Mouse (Mus musculus): Measurements from ENCODE around the gene Ubl5. TPM values are rescaled to one million over a fixed set of nuclear protein-coding genes. Genes with fewer than 3 reads are reported as not detected.
A peak's percentile ranks its signal among the peaks of the same experiment; 100 is the strongest.

The Ubl5 gene
- total and polyA plus RNA-seq, 2 experiments from 2014 or later: 238 to 389 TPM

DNA sequence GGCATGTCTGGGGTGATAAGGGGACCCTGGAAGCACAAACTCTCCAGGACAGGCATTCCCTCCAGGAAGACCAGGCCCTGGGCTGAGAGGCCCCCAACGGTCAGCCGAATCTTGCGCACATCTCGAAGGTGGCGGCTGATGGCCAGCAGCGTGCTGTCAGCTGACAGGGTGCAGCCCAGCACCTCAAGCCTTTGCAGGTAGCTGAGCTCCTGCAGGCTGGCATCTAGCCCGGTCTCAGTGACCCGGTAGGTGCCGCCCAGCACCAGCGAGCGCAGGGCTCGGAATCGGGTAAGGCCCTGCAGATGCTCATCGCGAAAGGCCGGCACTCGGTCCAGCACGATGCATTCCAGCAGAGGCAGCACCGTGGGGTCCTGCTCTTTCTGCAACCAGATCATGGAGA, 4.1 kb upstream of the Ubl5 start:
- Histone ChIP-seq H3K27me3 (ENCODE audit: control insufficient read depth, insufficient read depth, low read length) (no peaks in the 10 kb centered on the region), H3K36me3 (replicated peaks; ENCODE audit: control insufficient read depth, insufficient read depth, low read length) (peaks cover 24% of the 10 kb centered on the region), H3K4me2 (ENCODE audit: low read depth, low read length) (no peak overlapping the region), H3K27ac (ENCODE audit: low read depth) (no peak overlapping the region), H3K4me1 (ENCODE audit: control insufficient read depth, insufficient read depth) (peaks cover 11% of the 10 kb centered on the region), H3K4me3 (ENCODE audit: low read depth, low read length) (no peak overlapping the region), H3K9me3 (replicated peaks; ENCODE audit: control insufficient read depth, low read length) (no peaks in the 10 kb centered on the region), H3K9ac (replicated peaks; ENCODE audit: low read depth, low read length) (0 out of 2 replicates have a peak overlapping the region, but pooled peaks have one; percentile 20)
- no peak for DNase-seq (ENCODE audit: low spot score)
- no peak for ATAC-seq (ENCODE audit: insufficient read depth, low read depth)
- WGBS: 83% methylated on average over 19 of the region's 19 CpGs
- TF ChIP-seq CTCF (IDR thresholded peaks at IDR 0.05; ENCODE audit: low read depth) (no peak), EP300 (IDR thresholded peaks at IDR 0.05; ENCODE audit: low read depth) (no peak)

DNA sequence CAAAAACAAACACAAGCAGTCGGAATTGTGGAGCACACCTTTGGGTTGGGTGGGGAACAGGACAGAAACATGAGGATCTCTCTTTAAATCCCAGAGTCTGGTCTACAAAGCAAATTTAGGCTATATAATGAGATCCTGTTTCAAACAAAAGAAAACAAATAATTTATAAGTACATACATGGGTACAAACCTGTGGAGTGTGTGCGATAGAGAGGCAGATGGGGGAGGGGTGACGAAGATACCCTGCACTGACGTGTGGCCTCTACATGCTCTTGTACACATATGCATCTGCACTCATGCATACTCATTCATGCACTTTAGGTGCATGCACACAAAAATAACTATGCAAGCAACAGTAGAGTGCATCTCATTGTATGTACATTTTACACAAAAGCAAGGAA, 3.2 kb upstream of the Ubl5 start:
- DNase-seq (ENCODE audit: low spot score) (no peak), ATAC-seq (ENCODE audit: insufficient read depth, low read depth) (no peak)
- peaks cover 24% of the 10 kb centered on the region for H3K36me3 ChIP-seq (replicated peaks; ENCODE audit: control insufficient read depth, insufficient read depth, low read length)
- no peak for TF ChIP-seq EP300 (IDR thresholded peaks at IDR 0.05; ENCODE audit: low read depth)
- TF ChIP-seq CTCF (IDR thresholded peaks at IDR 0.05; ENCODE audit: low read depth): no peak
- no peak overlapping the region for H3K27ac ChIP-seq (ENCODE audit: low read depth)
- no peaks in the 10 kb centered on the region for H3K27me3 ChIP-seq (ENCODE audit: control insufficient read depth, insufficient read depth, low read length)
- no peak overlapping the region for H3K9ac ChIP-seq (replicated peaks; ENCODE audit: low read depth, low read length)
- 85% methylated on average over 4 of the region's 4 CpGs for WGBS
- peak overlapping the region; percentile 14; the same call in 1 of the 2 replicates for H3K4me2 ChIP-seq (ENCODE audit: low read depth, low read length)
- peaks cover 15% of the 10 kb centered on the region for H3K4me1 ChIP-seq (ENCODE audit: control insufficient read depth, insufficient read depth)
- no peak overlapping the region; the same call in 1 of the 2 replicates for H3K4me3 ChIP-seq (ENCODE audit: low read depth, low read length)
- no peaks in the 10 kb centered on the region for H3K9me3 ChIP-seq (replicated peaks; ENCODE audit: control insufficient read depth, low read length)

DNA sequence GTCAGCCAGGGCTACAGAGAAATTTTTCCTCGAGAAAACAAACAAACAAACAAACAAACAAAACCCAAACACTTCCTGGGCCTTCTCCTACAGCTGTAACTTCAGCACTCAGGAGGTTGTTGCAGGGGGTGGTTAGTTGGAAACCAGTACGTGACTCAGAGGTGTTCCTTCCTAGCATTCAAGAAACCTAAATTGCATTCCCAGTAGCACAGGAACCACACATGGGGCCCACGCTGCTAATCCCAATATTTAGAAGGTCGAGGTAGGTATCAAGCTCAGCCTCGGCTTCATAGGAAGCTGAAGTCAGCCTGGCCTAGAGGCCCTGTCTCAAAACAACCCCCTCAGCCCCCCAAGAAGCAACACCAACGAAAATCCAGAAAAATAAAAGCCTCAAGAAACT, 1.2 kb upstream of the Ubl5 start:
- Histone ChIP-seq H3K4me3 (ENCODE audit: low read depth, low read length) (peak overlapping the region; percentile 93), H3K4me2 (ENCODE audit: low read depth, low read length) (peak overlapping the region; percentile 80), H3K9ac (replicated peaks; ENCODE audit: low read depth, low read length) (peak overlapping the region; percentile 95), H3K4me1 (ENCODE audit: control insufficient read depth, insufficient read depth) (peaks cover 19% of the 10 kb centered on the region), H3K9me3 (replicated peaks; ENCODE audit: control insufficient read depth, low read length) (no peaks in the 10 kb centered on the region), H3K36me3 (replicated peaks; ENCODE audit: control insufficient read depth, insufficient read depth, low read length) (peaks cover 27% of the 10 kb centered on the region), H3K27ac (ENCODE audit: low read depth) (peak overlapping the region; percentile 95), H3K27me3 (ENCODE audit: control insufficient read depth, insufficient read depth, low read length) (no peaks in the 10 kb centered on the region)
- ATAC-seq (ENCODE audit: insufficient read depth, low read depth): no peak
- WGBS: 3% methylated on average over 6 of the region's 6 CpGs
- no peak for TF ChIP-seq EP300 (IDR thresholded peaks at IDR 0.05; ENCODE audit: low read depth)
- no peak for TF ChIP-seq CTCF (IDR thresholded peaks at IDR 0.05; ENCODE audit: low read depth)
- DNase-seq (ENCODE audit: low spot score): no peak

DNA sequence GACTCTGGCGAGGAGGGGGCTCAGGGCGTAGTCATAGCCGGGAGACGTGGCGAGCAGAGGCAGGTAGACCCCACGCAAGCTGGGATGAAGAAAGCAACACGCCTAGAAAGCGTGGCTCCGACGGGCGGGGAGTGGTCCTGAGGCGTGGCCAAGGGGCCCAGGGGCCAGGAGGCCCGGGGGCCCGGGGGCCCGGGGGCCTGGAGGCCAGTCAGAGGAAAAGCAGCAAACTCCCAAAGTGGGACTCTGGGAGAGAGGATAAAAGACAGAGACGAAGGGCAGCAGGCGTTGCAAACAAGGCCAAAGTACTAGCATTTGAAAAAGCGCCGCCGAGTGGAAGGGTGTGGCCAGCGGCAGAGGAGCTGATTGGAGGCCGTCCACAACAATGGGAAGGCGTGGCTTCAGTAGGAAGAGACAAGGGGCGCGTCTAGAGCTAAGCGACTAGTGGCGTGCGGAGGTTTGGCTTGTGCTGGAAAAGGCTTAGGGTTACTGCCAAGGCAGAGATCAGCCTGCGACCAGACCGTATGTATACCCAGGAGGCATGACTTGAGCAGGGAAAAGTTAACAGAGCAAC, 303 bp downstream of the Ubl5 start:
- no peaks in the 10 kb centered on the region for H3K27me3 ChIP-seq (ENCODE audit: control insufficient read depth, insufficient read depth, low read length)
- H3K27ac ChIP-seq (ENCODE audit: low read depth): peak overlapping the region; percentile 95
- H3K4me3 ChIP-seq (ENCODE audit: low read depth, low read length): peak overlapping the region; percentile 93
- H3K4me1 ChIP-seq (ENCODE audit: control insufficient read depth, insufficient read depth): peaks cover 19% of the 10 kb centered on the region
- under 1% methylated on average over 30 of the region's 30 CpGs for WGBS
- H3K9me3 ChIP-seq (replicated peaks; ENCODE audit: control insufficient read depth, low read length): no peaks in the 10 kb centered on the region
- H3K9ac ChIP-seq (replicated peaks; ENCODE audit: low read depth, low read length): peak overlapping the region; percentile 95
- TF ChIP-seq CTCF (IDR thresholded peaks at IDR 0.05; ENCODE audit: low read depth): 0 out of 2 replicates have a peak, but pooled peaks have one; percentile 19
- no peak for TF ChIP-seq EP300 (IDR thresholded peaks at IDR 0.05; ENCODE audit: low read depth)
- H3K36me3 ChIP-seq (replicated peaks; ENCODE audit: control insufficient read depth, insufficient read depth, low read length): peaks cover 22% of the 10 kb centered on the region
- peak; percentile 97 for DNase-seq (ENCODE audit: low spot score)
- peak overlapping the region; percentile 80 for H3K4me2 ChIP-seq (ENCODE audit: low read depth, low read length)
- ATAC-seq (ENCODE audit: insufficient read depth, low read depth): peak; percentile 85

DNA sequence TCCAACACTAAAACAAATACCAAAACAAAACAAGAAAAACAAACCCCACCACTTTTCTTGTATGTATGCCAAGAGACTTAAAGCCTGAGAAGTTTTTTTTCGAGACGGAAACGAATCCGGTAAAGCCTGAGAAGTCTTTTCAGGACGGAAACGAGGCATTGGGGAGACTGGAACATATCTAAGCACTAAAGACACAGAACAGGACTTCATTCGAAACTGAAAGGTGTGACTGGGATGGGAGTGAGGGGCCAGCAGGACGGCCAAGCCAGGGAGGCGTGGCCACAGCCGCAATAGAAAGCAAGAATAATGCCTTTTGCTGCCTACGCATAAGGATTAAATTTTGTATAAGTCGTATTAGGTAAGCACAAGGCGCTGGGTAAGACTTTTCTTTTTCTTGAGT, 1.1 kb downstream of the Ubl5 start:
- Histone ChIP-seq H3K36me3 (replicated peaks; ENCODE audit: control insufficient read depth, insufficient read depth, low read length) (peaks cover 19% of the 10 kb centered on the region), H3K27ac (ENCODE audit: low read depth) (peak overlapping the region; percentile 95), H3K9me3 (replicated peaks; ENCODE audit: control insufficient read depth, low read length) (no peaks in the 10 kb centered on the region), H3K4me3 (ENCODE audit: low read depth, low read length) (peak overlapping the region; percentile 93), H3K27me3 (ENCODE audit: control insufficient read depth, insufficient read depth, low read length) (no peaks in the 10 kb centered on the region), H3K9ac (replicated peaks; ENCODE audit: low read depth, low read length) (peak overlapping the region; percentile 95), H3K4me2 (ENCODE audit: low read depth, low read length) (peak overlapping the region; percentile 80), H3K4me1 (ENCODE audit: control insufficient read depth, insufficient read depth) (peaks cover 19% of the 10 kb centered on the region)
- WGBS: 4% methylated on average over 13 of the region's 13 CpGs
- DNase-seq (ENCODE audit: low spot score) (no peak), ATAC-seq (ENCODE audit: insufficient read depth, low read depth) (no peak)
- TF ChIP-seq CTCF (IDR thresholded peaks at IDR 0.05; ENCODE audit: low read depth) (no peak), EP300 (IDR thresholded peaks at IDR 0.05; ENCODE audit: low read depth) (no peak)

Measured in heart, postnatal 0 days (tissue).